Mouse (Mus musculus): ENCODE results near the gene Lyrm4. TPM values are rescaled to one million over a fixed set of nuclear protein-coding genes. Genes with fewer than 3 reads are reported as not detected.

Gene Lyrm4
- polyA plus RNA-seq, 1 experiment from 2014 or later, result 43.4 TPM

DNA sequence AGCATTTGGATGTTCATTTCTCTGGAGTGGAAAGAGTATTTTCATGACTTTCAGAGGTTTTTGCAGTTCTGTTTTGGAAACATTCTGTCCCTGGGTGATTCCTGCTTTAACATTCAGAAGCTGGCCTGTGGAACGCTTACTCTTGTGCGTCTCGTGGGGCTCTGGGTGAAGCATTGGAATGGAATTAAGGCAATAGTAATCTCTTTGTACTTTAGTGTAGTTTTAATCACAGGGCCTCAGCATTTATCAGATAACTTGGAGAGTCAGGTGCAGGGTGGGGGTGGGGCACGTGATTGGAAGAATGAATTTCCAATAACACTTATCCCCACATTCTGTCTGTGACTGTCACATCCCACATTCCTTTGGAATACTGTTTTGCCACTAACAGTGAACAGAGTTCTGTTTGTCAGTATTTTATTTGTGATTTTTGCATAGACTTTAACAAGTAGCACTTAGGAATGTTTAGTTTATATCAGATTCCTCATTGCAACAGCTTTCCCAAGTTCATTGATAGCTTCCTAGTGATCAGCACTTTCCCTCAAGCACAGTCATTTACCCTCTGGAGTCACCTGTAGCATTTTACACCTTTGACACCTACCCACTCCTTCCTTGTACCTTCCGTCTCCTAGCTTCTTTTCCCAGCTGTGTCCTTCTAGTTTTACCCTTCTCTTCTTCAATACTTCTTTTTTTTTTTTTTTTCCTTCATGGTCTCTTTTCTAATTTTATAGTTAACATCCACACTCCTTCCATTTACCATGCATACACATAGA lies 23.1 kb upstream of the Lyrm4 start:
- Histone ChIP-seq H3K27ac (no peak overlapping the region), H3K4me1 (replicated peaks; ENCODE audit: control insufficient read depth, insufficient read depth, low read length) (no peaks in the 10 kb centered on the region), H3K4me3 (replicated peaks; ENCODE audit: low read length) (no peak overlapping the region), H3K27me3 (ENCODE audit: control insufficient read depth, insufficient read depth, low read length) (no peaks in the 10 kb centered on the region), H3K4me2 (replicated peaks) (no peak overlapping the region), H3K9ac (no peak overlapping the region), H3K36me3 (replicated peaks; ENCODE audit: control insufficient read depth, insufficient read depth) (no peaks in the 10 kb centered on the region), H3K9me3 (ENCODE audit: control insufficient read depth, low read length) (no peaks in the 10 kb centered on the region)
- ATAC-seq (ENCODE audit: low FRiP score), result no peak
- WGBS, result 78% methylated on average over 5 of the region's 5 CpGs
- DNase-seq (ENCODE audit: low spot score), result no peak

DNA sequence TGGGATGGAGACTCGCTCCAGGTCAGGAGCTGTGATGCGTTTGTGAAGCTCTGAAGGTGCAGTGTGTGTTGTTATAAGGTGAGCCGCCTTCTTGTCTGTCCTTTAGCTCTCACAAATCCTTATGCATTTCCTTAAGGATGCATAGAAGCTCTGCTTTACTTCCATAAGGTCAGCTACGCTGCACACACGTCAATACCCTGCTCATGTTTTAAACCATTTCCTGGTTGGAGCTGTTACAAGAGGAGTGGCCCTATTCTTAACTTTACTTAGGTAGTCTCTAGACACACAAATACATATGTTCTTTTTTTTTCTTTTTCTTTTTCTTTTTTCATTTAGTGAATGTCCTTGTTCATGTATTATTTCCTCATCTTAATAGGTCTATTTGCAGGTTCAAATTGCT lies 22.4 kb upstream of the Lyrm4 start:
- Histone ChIP-seq H3K9me3 (ENCODE audit: control insufficient read depth, low read length) (no peaks in the 10 kb centered on the region), H3K9ac (no peak overlapping the region), H3K27ac (no peak overlapping the region), H3K4me1 (replicated peaks; ENCODE audit: control insufficient read depth, insufficient read depth, low read length) (no peaks in the 10 kb centered on the region), H3K36me3 (replicated peaks; ENCODE audit: control insufficient read depth, insufficient read depth) (no peaks in the 10 kb centered on the region), H3K27me3 (ENCODE audit: control insufficient read depth, insufficient read depth, low read length) (no peaks in the 10 kb centered on the region), H3K4me2 (replicated peaks) (no peak overlapping the region), H3K4me3 (replicated peaks; ENCODE audit: low read length) (no peak overlapping the region)
- ATAC-seq (ENCODE audit: low FRiP score), result no peak
- no peak for DNase-seq (ENCODE audit: low spot score)
- 88% methylated on average over 5 of the region's 5 CpGs for WGBS

DNA sequence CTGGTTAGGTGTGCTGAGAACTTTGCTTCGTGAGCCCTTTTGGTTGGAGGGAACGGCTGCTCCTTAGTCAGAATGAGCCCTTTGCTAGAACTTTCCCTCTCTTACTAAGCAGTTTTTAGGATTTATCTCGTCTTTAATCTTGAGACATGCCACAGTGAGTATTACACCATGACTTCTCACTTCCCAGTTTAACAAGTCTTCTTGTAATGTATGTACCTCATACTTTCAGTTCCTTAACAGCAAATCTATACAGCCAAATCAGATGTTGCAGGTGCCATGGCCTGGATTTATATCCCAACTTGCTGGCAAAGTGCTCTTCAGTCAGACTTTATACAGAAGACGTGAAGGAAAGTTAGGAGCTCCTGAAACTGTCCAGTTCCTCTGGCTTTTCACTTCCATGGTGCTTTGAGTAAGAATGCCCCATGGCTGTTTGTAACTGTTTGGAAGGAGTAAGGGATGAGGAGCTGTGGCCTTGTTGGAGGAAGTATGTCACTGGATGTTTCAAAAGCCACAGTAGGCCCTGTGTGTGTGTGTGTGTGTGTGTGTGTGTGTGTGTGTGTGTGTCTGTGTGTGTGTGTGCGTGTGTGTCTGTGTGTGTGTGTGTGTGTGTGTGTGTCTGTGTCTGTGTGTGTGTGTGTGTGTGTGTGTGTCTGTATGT lies 14.8 kb upstream of the Lyrm4 start:
- Histone ChIP-seq H3K4me1 (replicated peaks; ENCODE audit: control insufficient read depth, insufficient read depth, low read length) (no peaks in the 10 kb centered on the region), H3K9me3 (ENCODE audit: control insufficient read depth, low read length) (no peaks in the 10 kb centered on the region), H3K9ac (no peak overlapping the region), H3K27ac (no peak overlapping the region), H3K4me3 (replicated peaks; ENCODE audit: low read length) (no peak overlapping the region), H3K36me3 (replicated peaks; ENCODE audit: control insufficient read depth, insufficient read depth) (no peaks in the 10 kb centered on the region), H3K27me3 (ENCODE audit: control insufficient read depth, insufficient read depth, low read length) (no peaks in the 10 kb centered on the region), H3K4me2 (replicated peaks) (no peak overlapping the region)
- 89% methylated on average over 4 of the region's 5 CpGs for WGBS
- DNase-seq (ENCODE audit: low spot score) (no peak), ATAC-seq (ENCODE audit: low FRiP score) (no peak)

DNA sequence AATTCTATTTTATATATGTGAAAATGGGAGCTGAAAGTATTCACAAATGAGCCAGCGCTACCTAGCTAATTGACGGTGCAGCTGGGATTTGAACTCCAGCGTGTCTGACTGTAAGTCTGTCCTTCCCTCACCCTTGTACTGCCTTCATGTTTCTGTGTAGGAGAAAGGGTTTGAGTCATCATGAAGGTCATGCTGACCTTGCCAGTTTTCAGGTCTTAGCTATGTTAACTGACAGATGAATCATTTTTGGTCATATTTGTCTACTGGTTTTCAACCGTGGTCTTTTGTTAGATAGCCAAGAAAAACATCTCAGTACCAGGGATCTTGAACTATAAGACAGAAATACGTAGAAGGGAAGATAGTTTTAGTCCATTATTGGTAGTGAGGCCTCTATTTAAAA lies 14.1 kb upstream of the Lyrm4 start:
- H3K4me1 ChIP-seq (replicated peaks; ENCODE audit: control insufficient read depth, insufficient read depth, low read length), result no peaks in the 10 kb centered on the region
- H3K36me3 ChIP-seq (replicated peaks; ENCODE audit: control insufficient read depth, insufficient read depth), result no peaks in the 10 kb centered on the region
- no peak for DNase-seq (ENCODE audit: low spot score)
- H3K27me3 ChIP-seq (ENCODE audit: control insufficient read depth, insufficient read depth, low read length), result no peaks in the 10 kb centered on the region
- H3K9ac ChIP-seq, result no peak overlapping the region
- 90% methylated on average over 5 of the region's 5 CpGs for WGBS
- no peak overlapping the region for H3K27ac ChIP-seq
- H3K9me3 ChIP-seq (ENCODE audit: control insufficient read depth, low read length), result no peaks in the 10 kb centered on the region
- H3K4me3 ChIP-seq (replicated peaks; ENCODE audit: low read length), result no peak overlapping the region
- no peak overlapping the region for H3K4me2 ChIP-seq (replicated peaks)
- no peak for ATAC-seq (ENCODE audit: low FRiP score)

DNA sequence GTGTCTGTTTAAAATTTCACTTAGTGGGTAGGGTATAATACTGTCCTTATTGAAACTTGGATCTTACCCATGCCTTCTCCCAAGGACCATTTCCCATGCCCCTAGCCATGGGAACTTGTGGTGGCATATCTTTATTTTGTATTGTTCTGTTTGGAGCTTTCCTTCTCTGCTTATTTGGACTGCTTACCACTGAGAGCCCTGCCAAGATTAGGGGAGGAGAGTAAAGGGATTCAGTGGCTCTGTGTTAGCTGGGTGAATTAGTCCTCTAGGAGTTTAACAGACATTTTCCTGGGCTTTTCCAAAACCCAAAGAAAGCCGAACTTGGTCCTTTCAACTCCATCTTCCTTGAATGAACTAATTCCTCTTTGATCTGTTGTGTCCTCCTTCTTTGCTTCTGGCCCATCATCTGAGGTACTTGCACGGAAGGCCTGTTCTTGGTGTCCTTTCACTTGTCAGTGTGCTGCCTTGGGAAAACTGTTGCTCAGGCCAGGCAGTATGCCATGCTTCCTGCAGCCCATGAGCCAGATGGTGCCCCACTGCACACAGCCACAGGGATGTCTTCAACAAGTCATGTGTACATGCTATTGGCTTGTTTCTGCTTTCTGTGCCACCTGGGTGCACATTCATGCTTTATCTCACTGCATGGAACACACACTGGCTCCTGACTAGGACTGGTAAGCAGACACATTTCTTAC lies 12.2 kb upstream of the Lyrm4 start:
- no peak for DNase-seq (ENCODE audit: low spot score)
- ATAC-seq (ENCODE audit: low FRiP score), result no peak

DNA sequence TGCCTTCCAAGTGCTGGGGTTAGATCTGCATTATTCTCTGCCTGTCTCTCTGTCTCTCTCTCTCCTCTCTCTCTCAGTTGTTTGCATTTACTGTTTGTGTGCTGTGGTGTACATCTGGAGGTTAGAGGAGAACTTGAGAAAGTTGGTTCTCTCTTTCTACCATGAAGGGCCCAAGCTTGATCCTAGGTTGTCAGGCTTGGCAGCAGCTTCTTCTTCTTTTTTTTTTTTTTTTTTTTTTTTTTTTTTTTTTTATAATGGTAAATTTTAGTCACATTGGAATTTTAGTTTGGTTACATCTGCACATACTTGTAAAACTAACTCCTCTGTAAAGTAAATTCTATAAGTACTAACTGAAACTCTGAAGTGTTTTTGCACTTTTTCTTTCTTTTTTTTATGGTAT lies 3.3 kb upstream of the Lyrm4 start:
- no peaks in the 10 kb centered on the region for H3K27me3 ChIP-seq (ENCODE audit: control insufficient read depth, insufficient read depth, low read length)
- H3K36me3 ChIP-seq (replicated peaks; ENCODE audit: control insufficient read depth, insufficient read depth), result no peaks in the 10 kb centered on the region
- no peak overlapping the region for H3K4me3 ChIP-seq (replicated peaks; ENCODE audit: low read length)
- no peak overlapping the region for H3K9ac ChIP-seq
- H3K4me2 ChIP-seq (replicated peaks), result no peak overlapping the region
- H3K4me1 ChIP-seq (replicated peaks; ENCODE audit: control insufficient read depth, insufficient read depth, low read length), result peaks cover 16% of the 10 kb centered on the region
- DNase-seq (ENCODE audit: low spot score) (no peak), ATAC-seq (ENCODE audit: low FRiP score) (no peak)
- H3K9me3 ChIP-seq (ENCODE audit: control insufficient read depth, low read length), result no peaks in the 10 kb centered on the region
- H3K27ac ChIP-seq, result no peak overlapping the region

More for the DNA sequence above, 12.2 kb upstream of the Lyrm4 start:
- Histone ChIP-seq H3K36me3 (replicated peaks; ENCODE audit: control insufficient read depth, insufficient read depth) (no peaks in the 10 kb centered on the region), H3K4me2 (replicated peaks) (no peak overlapping the region), H3K9ac (no peak overlapping the region), H3K27ac (no peak overlapping the region), H3K27me3 (ENCODE audit: control insufficient read depth, insufficient read depth, low read length) (no peaks in the 10 kb centered on the region), H3K4me3 (replicated peaks; ENCODE audit: low read length) (no peak overlapping the region), H3K4me1 (replicated peaks; ENCODE audit: control insufficient read depth, insufficient read depth, low read length) (no peaks in the 10 kb centered on the region), H3K9me3 (ENCODE audit: control insufficient read depth, low read length) (no peaks in the 10 kb centered on the region)
- 85% methylated on average over 2 of the region's 2 CpGs for WGBS

DNA sequence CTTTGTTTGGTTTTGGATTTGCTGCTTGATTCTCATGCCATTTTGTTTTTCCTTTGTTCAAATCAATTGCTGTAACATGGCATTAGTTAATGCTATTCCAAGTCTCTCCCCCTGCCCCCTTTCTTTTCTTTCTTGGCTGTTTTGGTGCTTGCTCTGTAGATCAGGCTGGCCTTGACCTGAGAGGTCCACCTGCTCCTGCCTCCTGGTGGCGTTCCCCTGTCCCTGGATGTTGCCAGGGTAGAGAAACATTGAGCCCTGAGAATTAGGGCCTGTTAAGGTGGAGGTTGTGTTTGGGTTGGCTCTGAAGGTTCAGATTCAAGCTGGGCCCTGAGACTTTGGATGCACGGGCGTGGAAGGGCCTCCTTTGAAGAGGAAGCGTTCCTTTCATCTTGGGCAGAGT lies 2.4 kb upstream of the Lyrm4 start:
- H3K4me3 ChIP-seq (replicated peaks; ENCODE audit: low read length), result no peak overlapping the region
- H3K9me3 ChIP-seq (ENCODE audit: control insufficient read depth, low read length), result no peaks in the 10 kb centered on the region
- no peaks in the 10 kb centered on the region for H3K36me3 ChIP-seq (replicated peaks; ENCODE audit: control insufficient read depth, insufficient read depth)
- DNase-seq (ENCODE audit: low spot score) (no peak), ATAC-seq (ENCODE audit: low FRiP score) (no peak)
- H3K27ac ChIP-seq, result no peak overlapping the region
- no peak overlapping the region for H3K4me2 ChIP-seq (replicated peaks)
- peaks cover 18% of the 10 kb centered on the region for H3K4me1 ChIP-seq (replicated peaks; ENCODE audit: control insufficient read depth, insufficient read depth, low read length)
- no peak overlapping the region for H3K9ac ChIP-seq
- H3K27me3 ChIP-seq (ENCODE audit: control insufficient read depth, insufficient read depth, low read length), result no peaks in the 10 kb centered on the region
- WGBS, result 83% methylated on average over 4 of the region's 4 CpGs

DNA sequence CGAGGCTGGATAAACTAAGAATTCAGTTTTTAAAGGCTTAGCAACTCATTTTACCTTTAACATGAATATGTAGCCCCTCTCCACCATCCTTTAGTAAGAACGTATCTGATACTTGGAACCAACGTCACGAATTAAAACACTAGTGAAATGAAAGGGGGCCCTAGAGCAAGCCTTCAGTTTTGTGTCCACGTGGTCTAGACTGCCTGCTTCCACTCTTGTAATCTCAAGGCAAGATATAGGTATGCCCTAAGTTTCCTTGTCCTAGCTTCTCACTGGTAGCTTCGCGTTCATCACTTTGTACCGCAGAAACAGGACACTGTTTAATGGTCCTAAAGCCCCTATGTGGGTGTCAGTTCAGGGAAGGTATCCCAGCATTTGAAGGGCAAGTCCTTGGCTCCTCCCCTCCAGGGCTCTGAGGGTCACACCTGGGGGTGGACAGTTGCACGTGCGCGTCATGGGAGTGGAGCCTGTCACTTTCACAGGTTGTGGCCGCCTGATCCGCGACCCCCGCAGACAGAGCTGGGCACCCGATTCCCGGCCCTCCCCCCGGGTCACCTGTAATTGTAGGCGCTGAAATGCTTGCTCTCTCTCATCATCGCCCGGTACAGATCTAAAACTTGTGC lies 695 bp downstream of the Lyrm4 start:
- ATAC-seq (ENCODE audit: low FRiP score) (peak; percentile 15), DNase-seq (ENCODE audit: low spot score) (no peak)
- Histone ChIP-seq H3K36me3 (replicated peaks; ENCODE audit: control insufficient read depth, insufficient read depth) (no peaks in the 10 kb centered on the region), H3K27me3 (ENCODE audit: control insufficient read depth, insufficient read depth, low read length) (no peaks in the 10 kb centered on the region), H3K4me1 (replicated peaks; ENCODE audit: control insufficient read depth, insufficient read depth, low read length) (peaks cover 18% of the 10 kb centered on the region), H3K9me3 (ENCODE audit: control insufficient read depth, low read length) (no peaks in the 10 kb centered on the region), H3K4me3 (replicated peaks; ENCODE audit: low read length) (peak overlapping the region; percentile 84), H3K4me2 (replicated peaks) (peak overlapping the region; percentile 69), H3K27ac (peak overlapping the region; percentile 98; the same call in 1 of the 2 replicates), H3K9ac (peak overlapping the region; percentile 66)
- 7% methylated on average over 21 of the region's 21 CpGs for WGBS

DNA sequence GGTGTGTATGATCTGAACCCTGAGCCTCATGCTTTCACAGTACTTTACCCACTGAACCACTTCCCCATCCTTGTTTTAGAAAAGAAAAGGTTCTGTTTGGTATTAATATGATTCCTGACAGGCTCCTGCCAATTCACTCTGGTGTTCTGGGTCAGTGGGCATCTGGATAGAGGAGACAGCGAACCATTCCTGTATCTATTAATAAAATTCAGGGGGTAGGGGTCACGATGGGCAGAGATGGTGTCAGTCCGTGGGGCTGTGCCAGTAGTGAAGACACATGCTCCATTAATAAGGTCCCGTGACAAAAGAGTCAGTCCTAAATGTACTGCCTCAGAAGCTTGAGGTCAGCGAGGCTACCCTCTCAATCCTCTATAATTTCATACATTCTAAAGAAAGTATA lies 4.1 kb downstream of the Lyrm4 start:
- Histone ChIP-seq H3K4me2 (replicated peaks) (no peak overlapping the region), H3K4me3 (replicated peaks; ENCODE audit: low read length) (no peak overlapping the region), H3K9me3 (ENCODE audit: control insufficient read depth, low read length) (no peaks in the 10 kb centered on the region), H3K36me3 (replicated peaks; ENCODE audit: control insufficient read depth, insufficient read depth) (no peaks in the 10 kb centered on the region), H3K9ac (no peak overlapping the region), H3K27me3 (ENCODE audit: control insufficient read depth, insufficient read depth, low read length) (no peaks in the 10 kb centered on the region), H3K4me1 (replicated peaks; ENCODE audit: control insufficient read depth, insufficient read depth, low read length) (peaks cover 11% of the 10 kb centered on the region), H3K27ac (no peak overlapping the region)
- no peak for DNase-seq (ENCODE audit: low spot score)
- WGBS, result 86% methylated on average over 5 of the region's 5 CpGs
- ATAC-seq (ENCODE audit: low FRiP score), result no peak
